Mouse (Mus musculus) heart, postnatal 25 days (tissue): ENCODE results near the gene Zfp346. TPM values are rescaled to one million over a fixed set of nuclear protein-coding genes. Genes with fewer than 3 reads are reported as not detected.

ENCODE experiments used
- DNase-seq: peaks from one replicate; pipeline ENCODE4 v3.0.0; 2022; ENCODE audit warnings: low spot score
- intact Hi-C: fragments of 180-260 bp; cut with DNase I; formaldehyde crosslinking; loops from one replicate; pipeline ENCODE4 v1.15.1; 2025
- total RNA-seq, 2 experiments: library from RNA; stranded (reverse); gene quantifications; 2 replicates each; pipeline ENCODE4 v1.2.3; 2021

Zfp346 gene
- total RNA-seq, 2 experiments from 2014 or later, result 13.9 to 20.6 TPM

DNA sequence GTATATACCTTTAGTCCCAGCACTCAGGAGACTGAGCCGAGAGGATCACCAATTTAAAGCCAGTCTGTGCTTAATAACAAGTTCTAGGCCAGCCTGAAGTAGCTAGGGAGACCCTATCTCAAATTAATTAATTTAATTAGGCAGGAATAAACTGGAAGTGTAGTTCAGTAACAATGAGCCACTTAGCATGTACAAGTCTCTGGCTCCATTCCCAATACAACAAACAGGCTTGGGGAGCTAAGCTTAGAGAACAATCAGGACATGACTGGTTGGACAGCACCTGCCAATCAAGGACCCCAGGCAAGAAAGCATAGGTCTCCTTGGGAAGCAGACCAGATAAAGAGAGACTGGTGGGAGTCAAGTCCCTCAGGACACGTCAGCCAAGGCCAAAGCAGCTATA, 35.2 kb downstream of the Zfp346 start:
- DNase-seq, result no peak
- intact Hi-C loops, result no loop called here

- no peak for DNase-seq
- intact Hi-C loops, result no loop called here
Measured at GRCm38 (mm10) chr13:55152621-55153415, 47.7 kb downstream of the Zfp346 start, which contains the start of gene Fgfr4. Gene Fgfr4, plus strand, starts transcription at chr13:55152640.

DNA sequence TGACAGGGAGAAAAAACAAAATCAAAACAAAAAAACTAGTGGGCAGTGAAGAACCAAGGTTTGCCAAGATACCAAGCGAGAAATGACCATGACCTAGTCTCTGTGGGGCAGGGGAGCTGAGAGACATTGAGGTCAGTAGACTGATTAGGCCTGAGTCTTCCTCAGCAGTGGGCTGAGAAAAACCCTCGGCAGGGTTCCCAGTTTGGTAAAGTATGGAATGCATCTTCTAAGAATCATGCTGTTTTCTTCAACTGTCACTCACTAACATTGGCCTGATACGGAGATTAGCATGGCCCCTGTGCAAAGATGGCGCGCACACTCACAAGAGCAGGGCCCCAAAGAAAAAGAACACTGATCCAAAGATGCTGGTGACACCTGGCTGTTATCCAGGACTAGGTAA, 48.8 kb downstream of the Zfp346 start:
- DNase-seq, result no peak
- intact Hi-C loops, result no loop called here

DNA sequence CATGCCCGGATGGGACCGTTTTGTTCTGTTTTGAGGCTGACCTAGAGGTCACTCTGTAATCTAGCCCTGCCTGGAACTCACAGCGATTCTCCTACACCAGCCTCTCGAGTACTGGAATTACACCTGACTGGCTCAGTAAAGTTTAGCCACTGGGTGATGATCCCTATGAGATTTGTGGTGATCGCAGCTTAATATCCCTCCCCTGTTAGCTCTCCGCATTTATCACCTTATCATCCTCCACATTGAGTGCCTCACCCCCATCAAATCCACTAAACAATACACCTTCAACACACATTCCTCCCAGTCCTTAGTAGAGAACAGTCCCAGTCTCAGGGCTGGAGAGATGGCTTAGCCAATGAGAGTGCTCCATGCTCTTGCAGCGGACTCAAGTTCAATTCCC, 57.3 kb downstream of the Zfp346 start:
- intact Hi-C loops, result no loop called here
- DNase-seq, result no peak

GRCm38 (mm10) chr13:55163553-55163952, 58.4 kb downstream of the Zfp346 start:
- intact Hi-C loops, result no loop called here
- no peak for DNase-seq

DNA sequence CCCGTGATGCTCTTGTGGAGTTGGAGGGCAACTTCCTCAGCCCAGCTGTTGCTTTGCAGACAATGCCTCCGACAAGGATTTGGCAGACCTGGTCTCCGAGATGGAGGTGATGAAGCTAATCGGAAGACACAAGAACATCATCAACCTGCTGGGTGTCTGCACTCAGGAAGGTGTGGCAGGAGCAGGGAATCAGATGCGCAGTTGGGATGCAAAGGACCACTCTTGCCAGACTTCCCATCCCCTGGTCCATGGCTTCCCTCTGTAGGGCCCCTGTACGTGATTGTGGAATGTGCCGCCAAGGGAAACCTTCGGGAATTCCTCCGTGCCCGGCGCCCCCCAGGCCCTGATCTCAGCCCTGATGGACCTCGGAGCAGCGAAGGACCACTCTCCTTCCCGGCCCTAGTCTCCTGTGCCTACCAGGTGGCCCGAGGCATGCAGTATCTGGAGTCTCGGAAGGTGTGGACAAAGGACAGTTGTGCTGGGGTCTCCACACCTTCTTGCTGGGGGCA, 60.8 kb downstream of the Zfp346 start:
- intact Hi-C loops, result no loop called here
- DNase-seq, result no peak

- DNase-seq, result no peak
- intact Hi-C loops, result no loop called here
Measured at GRCm38 (mm10) chr13:55166806-55167725, 62.0 kb downstream of the Zfp346 start.

GRCm38 (mm10) chr13:55167798-55168197, 62.7 kb downstream of the Zfp346 start:
- no peak for DNase-seq
- intact Hi-C loops, result no loop called here

DNA sequence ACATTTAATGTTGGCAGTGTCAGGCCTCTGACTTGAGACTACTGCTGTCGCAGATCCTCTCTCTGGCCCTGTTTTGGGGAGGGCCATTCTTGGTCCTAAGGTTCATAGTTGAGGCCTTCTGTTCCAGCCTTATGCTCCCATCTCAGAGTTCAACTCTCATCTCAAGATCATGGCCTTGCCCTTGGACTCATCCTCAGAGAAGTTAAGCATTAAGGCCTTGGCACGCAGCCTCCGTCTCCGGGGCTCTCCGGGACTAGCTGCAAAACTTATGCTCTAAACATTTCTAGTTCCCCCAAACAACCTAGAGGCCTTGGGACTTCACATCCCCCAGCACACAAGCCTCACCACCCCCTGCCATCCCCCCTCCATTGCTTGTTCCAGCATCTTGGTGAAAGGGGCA, 63.1 kb downstream of the Zfp346 start:
- intact Hi-C loops, result no loop called here
- DNase-seq, result no peak

GRCm38 (mm10) chr13:55168958-55169369, 63.9 kb downstream of the Zfp346 start:
- intact Hi-C loops, result no loop called here
- peak; percentile 72 for DNase-seq

DNA sequence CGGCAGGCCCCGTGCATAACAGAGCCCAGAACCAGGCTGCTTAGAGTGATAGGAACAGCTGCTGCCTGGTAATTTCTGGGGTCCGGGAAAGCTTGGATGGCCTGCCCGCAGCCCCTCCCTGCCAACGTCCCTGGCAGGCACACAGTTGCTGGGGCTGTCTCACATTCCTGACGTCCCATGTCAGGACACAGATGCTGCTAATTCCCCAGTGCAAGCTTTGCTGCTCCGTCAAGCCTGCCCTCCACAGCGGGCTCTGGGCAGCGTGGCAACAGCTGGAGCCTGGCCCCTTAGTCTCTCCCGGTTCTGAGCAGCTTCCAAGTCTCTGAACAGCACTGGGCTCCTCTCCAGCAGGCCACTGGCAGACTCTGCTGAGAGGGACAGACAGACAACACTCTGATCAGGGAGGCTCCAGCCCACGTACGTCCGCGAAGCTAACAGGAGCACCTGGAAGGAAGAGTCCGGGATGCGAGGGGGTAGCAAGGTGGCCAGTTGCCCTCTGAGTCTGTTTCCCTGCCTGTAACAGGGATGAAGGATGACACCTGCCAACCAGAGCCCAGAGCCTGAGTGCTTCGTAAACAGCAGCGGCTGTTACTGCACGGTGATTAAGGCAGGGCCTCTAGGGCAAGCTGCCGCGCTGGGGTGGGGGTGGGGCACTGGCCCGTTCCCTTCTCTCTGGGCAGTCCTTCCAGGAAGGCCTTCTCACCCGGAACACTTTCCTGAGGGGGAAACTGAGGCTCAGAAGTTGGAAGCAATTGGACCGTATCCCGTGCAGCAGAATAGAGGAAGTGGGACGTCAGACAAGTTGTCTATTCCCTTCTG, 66.6 kb downstream of the Zfp346 start:
- intact Hi-C loops, result no loop called here
- peak; percentile 47 for DNase-seq

DNA sequence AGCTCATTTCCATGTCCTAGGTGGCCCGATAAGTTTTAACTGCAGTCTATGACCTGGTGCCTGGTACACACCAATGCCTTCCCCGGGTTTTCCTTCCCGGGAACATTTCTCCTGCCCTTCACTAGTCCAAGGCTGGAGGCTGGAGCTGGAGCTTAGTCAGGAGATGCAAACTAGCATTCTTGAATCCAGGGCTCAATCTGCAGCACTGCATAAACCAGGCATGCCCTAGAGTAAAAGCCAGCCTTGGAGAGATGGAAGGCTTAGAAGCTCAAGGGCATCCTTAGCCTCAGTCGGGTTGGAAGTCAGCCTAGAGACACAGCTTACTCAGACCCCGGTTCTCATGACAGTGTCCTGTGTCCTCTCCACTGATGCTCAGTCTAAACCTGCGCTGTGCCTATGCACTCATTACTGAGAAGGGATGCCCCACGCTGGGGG, 67.2 kb downstream of the Zfp346 start:
- intact Hi-C loops, result no loop called here
- DNase-seq, result no peak

GRCm38 (mm10) chr13:55174347-55174746, 69.2 kb downstream of the Zfp346 start:
- intact Hi-C loops, result no loop called here
- DNase-seq, result no peak

DNA sequence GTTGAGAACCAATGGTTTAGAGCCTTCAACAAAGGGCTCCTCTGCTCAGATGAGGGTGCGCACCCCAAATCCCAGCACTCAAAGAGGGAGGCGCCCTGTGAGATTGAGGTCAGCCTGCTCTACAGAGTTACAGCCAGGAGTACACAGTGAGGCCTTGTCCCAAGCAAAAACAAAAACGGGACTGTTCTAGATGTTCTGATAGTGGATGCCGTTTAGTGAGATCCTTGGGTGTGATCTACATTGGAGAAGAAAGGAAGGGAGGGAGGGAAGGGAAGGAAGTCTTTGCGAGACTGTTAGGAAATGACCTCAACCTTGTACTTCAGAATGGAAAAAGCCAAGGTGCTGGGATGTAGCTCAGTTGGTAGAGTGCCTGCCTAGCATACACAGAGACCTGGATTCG, 71.2 kb downstream of the Zfp346 start:
- intact Hi-C loops, result no loop called here
- no peak for DNase-seq

GRCm38 (mm10) chr13:55177903-55178496, 72.9 kb downstream of the Zfp346 start:
- intact Hi-C loops, result loop anchor here (2.0 kb wide), 3 partner anchors 43 to 377 kb away; no protein-coding TSS in a partner anchor
- peak; percentile 47 for DNase-seq

- no peak for DNase-seq
- intact Hi-C loops, result loop anchor here (2.0 kb wide), 3 partner anchors 44 to 378 kb away; no protein-coding TSS in a partner anchor
Measured at GRCm38 (mm10) chr13:55178556-55178955, 73.4 kb downstream of the Zfp346 start.

GRCm38 (mm10) chr13:55179591-55179990, 74.5 kb downstream of the Zfp346 start:
- intact Hi-C loops, result loop anchor here (2.0 kb wide), 3 partner anchors 45 to 379 kb away; no protein-coding TSS in a partner anchor

DNA sequence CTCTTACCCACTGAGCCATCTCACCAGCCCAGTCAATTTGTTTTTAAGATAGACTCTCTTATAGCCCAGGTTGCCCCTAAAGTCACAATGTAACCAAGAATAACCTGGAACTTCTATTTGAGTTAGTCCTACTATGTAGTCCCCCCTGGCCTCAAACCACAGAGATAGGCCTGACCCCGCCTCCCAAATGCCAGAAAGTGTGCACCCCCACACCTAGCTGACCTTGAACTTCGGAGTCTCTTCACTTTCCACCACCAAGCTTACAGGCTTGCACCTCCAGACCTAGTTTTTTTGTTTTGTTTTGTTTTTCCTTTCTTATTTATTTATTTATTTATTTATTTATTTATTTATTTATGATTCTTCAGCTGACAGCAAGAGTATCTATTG, 76.7 kb downstream of the Zfp346 start:
- intact Hi-C loops, result loop anchor here (2.0 to 5.0 kb wide), 3 partner anchors 31 to 77 kb away; no protein-coding TSS in a partner anchor
- DNase-seq, result no peak

More at GRCm38 (mm10) chr13:55179591-55179990, 74.5 kb downstream of the Zfp346 start:
- no peak for DNase-seq
